ENCODE assay signal across 25 mouse cellular contexts in the genomic region with DNA sequence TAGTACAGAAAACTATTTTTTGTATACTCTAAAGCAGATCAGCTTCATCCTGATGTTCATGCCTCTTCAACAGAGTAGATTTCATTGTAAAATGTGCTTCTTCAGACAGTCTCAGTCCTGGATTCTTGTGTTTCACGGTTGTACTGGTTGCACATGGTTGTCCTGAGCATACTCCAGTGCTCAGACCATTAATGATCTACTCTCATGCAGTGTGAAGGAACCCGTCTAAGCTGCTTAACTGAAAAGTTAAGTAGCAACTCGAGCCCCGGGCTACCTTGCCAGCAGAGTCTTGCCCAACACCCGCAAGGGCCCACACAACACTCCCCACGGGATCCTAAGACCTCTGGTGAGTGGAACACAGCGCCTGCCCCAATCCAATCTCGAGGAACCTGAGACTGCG.
"Had no signal": no experiment of that assay in that cellular context is flagged by ENCODE, and none has a peak within 500 bp of the region (broad histone marks: within the 10 kb centered on the region; RNA-seq: fewer than 3 reads in every experiment).

No protein-coding gene starts in this region.

- H3K4me3 ChIP-seq: gastrocnemius, adult 2 months; heart, embryonic 10.5 days; heart, embryonic 12.5 days; hindbrain, embryonic 10.5 days; hindbrain, embryonic 13.5 days; intestine, embryonic 15.5 days; layer of hippocampus, adult 2 months; left cerebral cortex, adult 2 months; limb, embryonic 10.5 days; limb, embryonic 12.5 days; liver, embryonic 13.5 days; liver, embryonic 15.5 days had no signal

- H3K27ac ChIP-seq: gastrocnemius, adult 2 months; heart, embryonic 10.5 days; hindbrain, embryonic 10.5 days; hindbrain, embryonic 13.5 days; intestine, embryonic 15.5 days; layer of hippocampus, adult 2 months; left cerebral cortex, adult 2 months; limb, embryonic 10.5 days; limb, embryonic 12.5 days; liver, embryonic 13.5 days; liver, embryonic 15.5 days had no signal

- DNase-seq: gastrocnemius, adult 2 months; gastrocnemius, postnatal 10 days; gastrocnemius, postnatal 25 days; heart, adult 18-20 months; heart, postnatal 10 days; heart, postnatal 4 days; liver; liver, embryonic 13.5 days; liver, postnatal 0 days; lung, adult 2 months had no signal

- H3K36me3 ChIP-seq: heart, embryonic 10.5 days; heart, embryonic 12.5 days; hindbrain, embryonic 10.5 days; hindbrain, embryonic 13.5 days; intestine, embryonic 15.5 days; limb, embryonic 10.5 days; limb, embryonic 12.5 days; liver, embryonic 13.5 days; liver, embryonic 15.5 days had no signal

- H3K9ac ChIP-seq: heart, embryonic 12.5 days; hindbrain, embryonic 13.5 days; intestine, embryonic 15.5 days; limb, embryonic 12.5 days; liver, embryonic 13.5 days; liver, embryonic 15.5 days; liver, postnatal 0 days had no signal

- H3K27me3 ChIP-seq: heart, embryonic 12.5 days; hindbrain, embryonic 13.5 days; intestine, embryonic 15.5 days; limb, embryonic 12.5 days; liver, embryonic 13.5 days; liver, embryonic 15.5 days had no signal

- ATAC-seq: forebrain, embryonic 16.5 days; hindbrain, embryonic 16.5 days; inflammation-experienced regulatory T-cells, adult 6 months; intestine, embryonic 15.5 days; intestine, postnatal 0 days; liver, postnatal 0 days had no signal

- H3K9me3 ChIP-seq: heart, embryonic 10.5 days; heart, embryonic 12.5 days; hindbrain, embryonic 10.5 days; hindbrain, embryonic 13.5 days; intestine, embryonic 15.5 days; limb, embryonic 10.5 days; limb, embryonic 12.5 days; liver, embryonic 13.5 days; liver, embryonic 15.5 days had no signal

- H3K4me1 ChIP-seq: heart, embryonic 10.5 days; heart, embryonic 12.5 days; hindbrain, embryonic 10.5 days; hindbrain, embryonic 13.5 days; intestine, embryonic 15.5 days; limb, embryonic 10.5 days; limb, embryonic 12.5 days; liver, embryonic 13.5 days; liver, embryonic 15.5 days had no signal

- H3K4me2 ChIP-seq: heart, embryonic 12.5 days; hindbrain, embryonic 13.5 days; intestine, embryonic 15.5 days; limb, embryonic 12.5 days; liver, embryonic 11.5 days; liver, embryonic 13.5 days; liver, embryonic 15.5 days had no signal
